Mouse (Mus musculus): ENCODE data around the gene Gm21861. TPM values are rescaled to one million over a fixed set of nuclear protein-coding genes. Genes with fewer than 3 reads are reported as not detected.

Gene Gm21861
- not detected in 2 replicates for polyA plus RNA-seq (2012; ENCODE audit: low replicate concordance)

DNA sequence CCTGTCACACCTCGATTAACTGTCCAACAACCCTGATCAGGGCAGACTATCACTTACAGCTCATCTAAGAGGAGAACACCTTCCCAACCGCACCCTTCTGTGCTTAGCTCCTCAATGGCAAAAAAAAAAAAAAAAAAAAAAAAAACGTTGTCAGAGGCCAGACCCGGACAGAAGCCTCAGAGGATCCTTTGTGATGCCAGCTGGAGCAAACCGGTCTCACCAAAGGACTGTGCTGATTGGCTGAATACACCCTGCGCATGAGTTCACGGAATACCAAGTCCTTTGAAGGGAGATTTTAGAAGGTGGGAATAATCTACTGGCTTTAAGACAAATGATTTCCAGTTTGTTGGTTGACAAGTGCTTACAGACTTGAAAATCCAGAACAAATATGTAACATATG is at the start of gene Gm21861:
TSS of gene Gm21861 (minus strand) at position 101 of the 400 bp plus-strand sequence.

Measured in leukemia stem cell, adult 10-12 weeks (primary cell).